Comparison of ENCODE assay signal across 21 mouse cellular contexts in genomic region chr10:128053001-128053400, GRCm38 (mm10). TPM values are rescaled to one million over a fixed set of nuclear protein-coding genes. Genes with fewer than 3 reads are reported as not detected.
DNase-seq lines count a peak whose midpoint lies in the region; TF ChIP-seq lines count a peak whose summit lies in the region.
"Had no signal": no experiment of that assay in that cellular context is flagged by ENCODE, and none has a peak within 500 bp of the region (broad histone marks: within the 10 kb centered on the region; RNA-seq: fewer than 3 reads in every experiment).

No protein-coding gene starts in this region.

- TF ChIP-seq POLR2A in myocyte (IDR thresholded peaks at IDR 0.05; ENCODE audit: insufficient read length, low read depth) = no peak

- no peak overlapping the region for H3K4me3 ChIP-seq in myocyte
- H3K4me3 ChIP-seq: embryonic facial prominence, embryonic 13.5 days; embryonic facial prominence, embryonic 15.5 days; erythroblast, embryonic 14.5 days; forebrain, embryonic 10.5 days; forebrain, embryonic 12.5 days had no signal

- H3K79me2 ChIP-seq in myocyte (ENCODE audit: control insufficient read depth, insufficient read depth) = no peaks in the 10 kb centered on the region

- peaks cover 27% of the 10 kb centered on the region for H3K36me3 ChIP-seq in myocyte (ENCODE audit: control insufficient read depth, insufficient read depth)

- H3K27me3 ChIP-seq in myocyte (ENCODE audit: control insufficient read depth, insufficient read depth, insufficient read length) = no peaks in the 10 kb centered on the region
- H3K27me3 ChIP-seq: embryonic facial prominence, embryonic 13.5 days; embryonic facial prominence, embryonic 15.5 days; forebrain, embryonic 12.5 days; Patski had no signal

- no peak overlapping the region for H3ac ChIP-seq in myocyte (ENCODE audit: control insufficient read depth, insufficient read length)

- DNase-seq in heart, adult 11 months = peak; percentile 74
- DNase-seq in heart, adult 8-10 months (ENCODE audit: low spot score) = no peak
- peak; percentile 60 for DNase-seq in R1 (ENCODE audit: low read depth, low spot score)
- DNase-seq in right cerebral cortex, adult 18-20 months = no peak
- DNase-seq in embryo, embryonic 10 days (ENCODE audit: low spot score) = no peak
- DNase-seq: adrenal gland, adult 8-10 months; adrenal gland, postnatal 14 days; adrenal gland, postnatal 36 days; cerebellum, adult 11-12 months; cerebellum, adult 2 months; cerebellum, adult 9-10 months; cerebellum, postnatal 10 days; cerebellum, postnatal 25 days; embryo, embryonic 11 days had no signal

- no peak overlapping the region for H3K4me2 ChIP-seq in myocyte (ENCODE audit: low read depth)
- H3K4me2 ChIP-seq: embryonic facial prominence, embryonic 13.5 days; embryonic facial prominence, embryonic 15.5 days; forebrain, embryonic 12.5 days had no signal

TF ChIP-seq in myocyte, 11 proteins besides CTCF, POLR2A, EP300 and RAD21:
- TF ChIP-seq POLR2AphosphoS2 (IDR thresholded peaks at IDR 0.05; ENCODE audit: insufficient read length, low read depth) (peak; percentile 64), USF1 (IDR thresholded peaks at IDR 0.05; ENCODE audit: low read depth) (no peak)
TF ChIP-seq in myocyte: peak in this region for 1.

RNA-seq across cellular contexts. Expression of gene Ptges3, which starts 5.8 kb away (rescaled TPM):
- 100 to 1,000 TPM in 1 of 4 experiments, 10 to 100 TPM in 3; 77.8 to 104 (median 91.6) TPM for total RNA-seq in heart, adult 8-10 months (2022)
- 84.3 TPM for polyA plus RNA-seq in myocyte (2012; fragmentation: generic; extraction: Trizol)

RNA-seq across cellular contexts. Expression of gene Naca, which starts 17.6 kb away (rescaled TPM):
- total RNA-seq in heart, adult 8-10 months (2022) = 100 to 1,000 TPM; 503 to 580 (median 537) TPM
- polyA plus RNA-seq in myocyte (2012; fragmentation: generic; extraction: Trizol) = 870 TPM

RNA-seq across cellular contexts. Expression of gene Atp5b, which starts 30.1 kb away (rescaled TPM):
- 1,000 to 10,000 TPM; 7,887 to 9,725 (median 8,934) TPM for total RNA-seq in heart, adult 8-10 months (2022)
- polyA plus RNA-seq in myocyte (2012; fragmentation: generic; extraction: Trizol) = 3,270 TPM

RNA-seq across cellular contexts. Expression of gene Prim1, which starts 38.0 kb away (rescaled TPM):
- 1 to 10 TPM; 1.5 to 2.2 (median 1.7) TPM for total RNA-seq in heart, adult 8-10 months (2022)
- 9.1 TPM for polyA plus RNA-seq in myocyte (2012; fragmentation: generic; extraction: Trizol)

RNA-seq across cellular contexts. Expression of gene Baz2a, which starts 38.4 kb away (rescaled TPM):
- total RNA-seq in heart, adult 8-10 months (2022) = 10 to 100 TPM; 21.3 to 22.8 (median 22.1) TPM
- 12.7 TPM for polyA plus RNA-seq in myocyte (2012; fragmentation: generic; extraction: Trizol)

Comparison
In these comparisons a context has a peak if more than half of its experiments do, and no peak if none do; other contexts are left out.
1. DNase-seq: peak in heart, adult 11 months (single experiment) and R1 (single experiment); none in heart, adult 8-10 months (single experiment), right cerebral cortex, adult 18-20 months (single experiment) and embryo, embryonic 10 days (single experiment).